Mouse (Mus musculus) small intestine, adult 2 months (tissue): ENCODE results near the gene Atp8a2. TPM values are rescaled to one million over a fixed set of nuclear protein-coding genes. Genes with fewer than 3 reads are reported as not detected.

Source experiments
- H3K27ac ChIP-seq: fragments of 200-500 bp; 2 replicates; pipeline ENCODE4 v1.5.1; 2012; ENCODE audit warnings: low read depth, low read length, control low read depth, inconsistent platforms; ENCODE audit not compliant: insufficient read depth
- H3K27me3 ChIP-seq: fragments of 200-500 bp; 2 replicates; pipeline ENCODE4 v1.6.1; 2012; ENCODE audit warnings: mild to moderate bottlenecking, moderate library complexity, low read length, inconsistent platforms; ENCODE audit not compliant: control insufficient read depth, insufficient read depth
- H3K36me3 ChIP-seq: fragments of 200-500 bp; 2 replicates; pipeline ENCODE4 v1.6.1; 2012; ENCODE audit warnings: mild to moderate bottlenecking, low read length, control low read depth, inconsistent platforms; ENCODE audit not compliant: control insufficient read depth, insufficient read depth
- H3K4me1 ChIP-seq: fragments of 200-500 bp; 2 replicates; pipeline ENCODE4 v1.6.1; 2012; ENCODE audit warnings: low read length, inconsistent platforms, mixed read lengths; ENCODE audit not compliant: control insufficient read depth, insufficient read depth, insufficient read length
- H3K4me3 ChIP-seq: fragments of 200-500 bp; 2 replicates; pipeline ENCODE4 v1.5.1; 2012; ENCODE audit warnings: low read depth, mild to moderate bottlenecking, control low read depth, inconsistent platforms, low read length, moderate library complexity
- CTCF ChIP-seq: fragments of 200-500 bp; IDR thresholded peaks from 2 replicates; pipeline ENCODE4 v1.5.1; 2012; ENCODE audit warnings: low read depth, mild to moderate bottlenecking, control low read depth, inconsistent platforms, low read length, moderate library complexity, mixed read lengths; ENCODE audit not compliant: insufficient replicate concordance, insufficient read length; ENCODE audit errors: extremely low read depth
- POLR2A ChIP-seq: fragments of 200-500 bp; IDR thresholded peaks from 2 replicates; pipeline ENCODE4 v1.6.1; 2012; ENCODE audit warnings: low read depth, mild to moderate bottlenecking, control low read depth, inconsistent platforms, low read length, moderate library complexity
- WGBS: fragments of 180-500 bp; shearing (Covaris S2); methylation state at CpG from one replicate; pipeline ENCODE4 v1.1.7; 2018; 5-methylcytosine and 5-hydroxymethylcytosine counted together
- polyA plus RNA-seq: library from polyadenylated mRNA; depleted of rRNA; stranded (reverse); fragments of >200 nt; gene quantifications from 2 replicates; pipeline ENCODE4 v1.2.3, GENCODE M21; 2012

Gene Atp8a2
- polyA plus RNA-seq, 1 experiment, result 3.7 TPM

DNA sequence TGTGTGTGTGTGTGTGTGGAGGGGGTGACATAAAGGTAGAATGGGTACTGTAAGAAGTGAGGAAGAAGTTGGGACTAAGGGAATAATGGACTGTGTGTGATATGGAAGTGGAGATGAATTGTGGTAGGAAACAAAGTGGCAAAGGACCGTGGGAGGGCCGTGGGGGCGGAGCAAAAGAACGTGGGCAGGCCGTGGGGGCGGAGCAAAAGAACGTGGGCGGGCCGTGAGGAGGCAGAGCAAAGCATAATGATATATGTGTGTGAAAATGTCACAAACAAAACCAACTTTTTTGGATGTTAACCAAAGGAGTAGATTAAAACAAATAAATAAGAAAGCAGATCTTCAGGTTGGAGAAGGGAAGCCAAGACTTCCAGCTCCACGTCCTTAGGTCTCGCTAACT is 44.6 kb downstream of the Atp8a2 start:
- 78% methylated on average over 11 of the region's 11 CpGs for WGBS
- Histone ChIP-seq H3K4me3 (no peak overlapping the region), H3K27me3 (no peaks in the 10 kb centered on the region), H3K4me1 (no peaks in the 10 kb centered on the region), H3K27ac (no peak overlapping the region), H3K36me3 (no peaks in the 10 kb centered on the region)
- TF ChIP-seq CTCF, result no peak
- no peak for TF ChIP-seq POLR2A

- WGBS, result 67% methylated on average over 3 of the region's 3 CpGs
- no peak overlapping the region for H3K4me3 ChIP-seq
- no peaks in the 10 kb centered on the region for H3K27me3 ChIP-seq
- TF ChIP-seq POLR2A, result no peak
- no peak for TF ChIP-seq CTCF
- H3K36me3 ChIP-seq, result no peaks in the 10 kb centered on the region
- no peak overlapping the region for H3K27ac ChIP-seq
- H3K4me1 ChIP-seq, result no peaks in the 10 kb centered on the region
Observed at GRCm38 (mm10) chr14:60148893-60149292, 48.1 kb downstream of the Atp8a2 start.

DNA sequence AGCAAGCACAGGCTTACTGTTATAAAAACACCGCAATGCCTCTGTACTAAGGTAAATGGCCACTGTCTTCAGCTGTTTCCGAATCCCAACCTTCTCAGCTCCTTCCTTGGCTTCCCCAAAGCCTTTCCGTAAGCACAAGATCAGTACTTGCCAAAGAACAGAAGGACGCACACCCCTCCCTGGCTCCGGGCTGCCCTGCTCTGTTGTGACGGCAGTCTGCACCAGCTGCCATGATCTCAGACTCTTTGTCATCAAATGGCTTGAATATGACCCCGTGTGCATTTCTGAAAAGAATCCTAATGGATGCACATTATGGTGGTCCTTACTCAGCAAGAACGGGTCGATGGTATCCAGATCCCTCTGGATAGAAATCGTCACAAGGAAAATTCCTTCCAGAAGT is 53.7 kb downstream of the Atp8a2 start:
- H3K27ac ChIP-seq, result no peak overlapping the region
- H3K27me3 ChIP-seq, result no peaks in the 10 kb centered on the region
- no peak overlapping the region for H3K4me3 ChIP-seq
- TF ChIP-seq POLR2A, result no peak
- TF ChIP-seq CTCF, result no peak
- H3K4me1 ChIP-seq, result no peaks in the 10 kb centered on the region
- no peaks in the 10 kb centered on the region for H3K36me3 ChIP-seq
- 89% methylated on average over 10 of the region's 10 CpGs for WGBS

DNA sequence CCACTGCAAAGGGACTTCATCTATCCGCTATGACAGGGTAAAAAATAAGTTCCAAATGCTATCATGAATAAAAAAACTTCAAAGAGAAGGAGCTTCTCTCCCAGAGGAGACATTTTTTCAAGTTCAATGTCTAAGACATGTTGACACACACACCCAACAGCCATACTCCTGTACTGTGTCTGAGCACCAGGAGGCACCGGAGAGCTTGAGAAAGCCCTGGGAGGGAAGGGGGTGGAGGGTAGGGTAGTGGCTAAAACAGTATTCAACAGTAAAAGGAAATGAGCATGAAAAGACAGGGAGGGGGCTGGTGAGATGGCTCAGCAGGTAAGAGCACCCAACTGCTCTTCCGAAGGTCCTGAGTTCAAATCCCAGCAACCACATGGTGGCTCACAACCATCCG is 58.6 kb downstream of the Atp8a2 start:
- WGBS, result 89% methylated on average over 4 of the region's 4 CpGs
- Histone ChIP-seq H3K4me1 (peaks cover 4% of the 10 kb centered on the region; the same call in 1 of the 2 replicates), H3K36me3 (no peaks in the 10 kb centered on the region), H3K27me3 (no peaks in the 10 kb centered on the region), H3K4me3 (no peak overlapping the region), H3K27ac (no peak overlapping the region)
- TF ChIP-seq POLR2A (no peak), CTCF (no peak)

DNA sequence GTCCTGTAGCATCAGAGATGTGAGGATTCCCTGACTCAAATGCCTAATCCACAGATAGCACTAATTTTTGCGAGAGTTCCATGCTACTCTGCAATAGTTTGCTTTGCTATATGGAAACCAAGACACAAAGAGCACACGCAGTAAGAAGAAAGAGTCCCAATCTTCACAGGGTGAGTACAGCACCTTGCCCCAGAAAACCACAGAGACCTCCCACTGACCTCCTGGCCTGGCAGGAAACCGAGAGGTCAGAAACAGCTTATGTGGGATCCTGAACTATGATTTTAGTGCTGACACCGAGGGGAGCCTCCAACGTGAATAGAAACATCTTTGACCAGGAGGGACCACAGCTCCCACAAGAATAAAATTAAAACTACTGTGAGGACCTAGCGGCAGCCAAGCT is 59.2 kb downstream of the Atp8a2 start:
- Histone ChIP-seq H3K4me3 (no peak overlapping the region), H3K27ac (no peak overlapping the region), H3K36me3 (no peaks in the 10 kb centered on the region), H3K27me3 (no peaks in the 10 kb centered on the region), H3K4me1 (peaks cover 4% of the 10 kb centered on the region; the same call in 1 of the 2 replicates)
- TF ChIP-seq POLR2A (no peak), CTCF (no peak)
- 81% methylated on average over 6 of the region's 6 CpGs for WGBS

DNA sequence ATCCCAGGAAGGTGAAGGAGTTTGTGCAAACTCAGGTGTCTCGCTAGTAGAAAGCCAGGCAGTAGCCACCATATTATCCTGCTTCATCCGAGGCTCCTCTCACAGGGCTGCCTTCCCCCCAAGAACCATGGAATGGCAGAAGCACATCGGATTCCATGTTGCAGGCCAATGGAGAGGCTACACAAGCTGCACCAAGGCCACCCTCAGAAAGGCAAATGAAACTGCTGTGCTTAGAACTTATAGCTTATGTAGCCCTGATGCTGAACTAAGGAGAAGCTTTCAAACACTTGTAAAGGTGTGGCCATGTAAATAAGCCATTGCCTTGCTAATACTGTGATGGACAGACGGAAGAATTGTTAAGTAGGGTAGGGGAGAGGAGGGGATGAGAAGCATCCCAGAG is 61.2 kb downstream of the Atp8a2 start:
- TF ChIP-seq CTCF, result no peak
- no peak for TF ChIP-seq POLR2A
- H3K36me3 ChIP-seq, result no peaks in the 10 kb centered on the region
- peaks cover 4% of the 10 kb centered on the region; the same call in 1 of the 2 replicates for H3K4me1 ChIP-seq
- 87% methylated on average over 4 of the region's 4 CpGs for WGBS
- no peaks in the 10 kb centered on the region for H3K27me3 ChIP-seq
- no peak overlapping the region for H3K27ac ChIP-seq
- H3K4me3 ChIP-seq, result no peak overlapping the region

GRCm38 (mm10) chr14:60134720-60135119 is 62.3 kb downstream of the Atp8a2 start:
- no peak for TF ChIP-seq CTCF
- no peak for TF ChIP-seq POLR2A
- WGBS, result 24% methylated on average over 9 of the region's 9 CpGs

More at GRCm38 (mm10) chr14:60134720-60135119, 62.3 kb downstream of the Atp8a2 start:
- H3K4me1 ChIP-seq, result peaks cover 4% of the 10 kb centered on the region; the same call in 1 of the 2 replicates
- no peak overlapping the region for H3K27ac ChIP-seq
- H3K36me3 ChIP-seq, result no peaks in the 10 kb centered on the region
- H3K27me3 ChIP-seq, result no peaks in the 10 kb centered on the region
- no peak overlapping the region for H3K4me3 ChIP-seq
